Mouse (Mus musculus): ENCODE data around the gene Kcnmb3. TPM values are rescaled to one million over a fixed set of nuclear protein-coding genes. Genes with fewer than 3 reads are reported as not detected.
"Not testable (repeated sequence)": the region's sequence is repeated elsewhere in the genome, so short reads cannot be mapped to it uniquely, and the experiment has no call there.

The Kcnmb3 gene
- polyA plus RNA-seq, 1 experiment from 2014 or later, result 0.21 TPM

DNA sequence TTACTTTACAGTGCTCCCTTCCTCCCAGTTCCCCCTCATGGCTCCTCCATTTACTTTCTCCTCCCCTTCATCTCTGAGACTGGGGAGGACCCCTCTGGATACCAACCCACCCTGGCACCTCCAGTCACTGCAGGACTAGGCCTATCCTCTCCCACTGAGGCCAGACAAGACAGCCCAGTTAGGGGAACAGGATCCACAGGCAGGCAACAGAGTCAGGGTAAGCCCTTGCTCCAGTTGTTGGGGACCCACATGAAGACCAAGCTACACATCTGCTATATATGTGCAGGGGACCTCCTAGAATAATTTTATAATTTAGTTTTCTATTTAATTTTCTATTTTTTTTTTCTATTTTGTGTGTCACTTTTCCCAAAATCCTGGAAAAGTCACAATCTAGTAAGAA, 62.7 kb downstream of the Kcnmb3 start:
- not testable (repeated sequence) for H3K4me2 ChIP-seq (ENCODE audit: low read depth, low read length, severe bottlenecking); H3K9ac ChIP-seq (ENCODE audit: low read length); H3K27me3 ChIP-seq (ENCODE audit: control insufficient read depth, insufficient read depth, low read length); H3K4me1 ChIP-seq (replicated peaks; ENCODE audit: control insufficient read depth, insufficient read depth, low read length); H3K36me3 ChIP-seq (ENCODE audit: control insufficient read depth, insufficient read depth, low read length); H3K9me3 ChIP-seq (ENCODE audit: control insufficient read depth, low read length); H3K27ac ChIP-seq (ENCODE audit: low read depth, low read length); ATAC-seq (replicated peaks; ENCODE audit: low FRiP score); DNase-seq (ENCODE audit: low spot score); H3K4me3 ChIP-seq (ENCODE audit: low read depth, low read length)

DNA sequence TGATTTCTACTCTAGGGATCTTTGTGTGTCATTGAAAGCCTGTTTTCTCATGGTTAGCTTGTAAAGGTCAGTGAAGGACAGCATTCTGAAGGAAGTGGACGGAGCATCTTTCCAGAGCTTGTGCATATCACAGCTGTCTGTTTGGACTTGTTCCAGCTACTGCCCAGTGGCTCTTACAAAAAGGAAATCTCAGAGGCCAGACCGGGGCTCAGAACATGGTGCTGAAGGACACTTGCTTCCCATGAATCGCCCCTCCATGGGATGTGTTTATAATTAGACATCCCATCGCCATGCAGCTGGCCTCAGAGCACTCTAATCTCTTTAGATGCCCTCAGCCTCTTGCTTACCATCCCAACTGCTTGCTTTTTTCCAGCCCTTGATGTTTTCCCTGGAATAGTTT, 63.1 kb downstream of the Kcnmb3 start:
- Histone ChIP-seq H3K4me1 (replicated peaks; ENCODE audit: control insufficient read depth, insufficient read depth, low read length) (no peaks in the 10 kb centered on the region), H3K36me3 (ENCODE audit: control insufficient read depth, insufficient read depth, low read length) (no peaks in the 10 kb centered on the region), H3K27me3 (ENCODE audit: control insufficient read depth, insufficient read depth, low read length) (no peaks in the 10 kb centered on the region), H3K4me3 (ENCODE audit: low read depth, low read length) (no peak overlapping the region), H3K27ac (ENCODE audit: low read depth, low read length) (no peak overlapping the region), H3K4me2 (ENCODE audit: low read depth, low read length, severe bottlenecking) (no peak overlapping the region), H3K9me3 (ENCODE audit: control insufficient read depth, low read length) (peaks cover 3% of the 10 kb centered on the region; the same call in 1 of the 2 replicates), H3K9ac (ENCODE audit: low read length) (no peak overlapping the region)
- 85% methylated on average over 4 of the region's 4 CpGs for WGBS
- ATAC-seq (replicated peaks; ENCODE audit: low FRiP score) (no peak), DNase-seq (ENCODE audit: low spot score) (no peak)

DNA sequence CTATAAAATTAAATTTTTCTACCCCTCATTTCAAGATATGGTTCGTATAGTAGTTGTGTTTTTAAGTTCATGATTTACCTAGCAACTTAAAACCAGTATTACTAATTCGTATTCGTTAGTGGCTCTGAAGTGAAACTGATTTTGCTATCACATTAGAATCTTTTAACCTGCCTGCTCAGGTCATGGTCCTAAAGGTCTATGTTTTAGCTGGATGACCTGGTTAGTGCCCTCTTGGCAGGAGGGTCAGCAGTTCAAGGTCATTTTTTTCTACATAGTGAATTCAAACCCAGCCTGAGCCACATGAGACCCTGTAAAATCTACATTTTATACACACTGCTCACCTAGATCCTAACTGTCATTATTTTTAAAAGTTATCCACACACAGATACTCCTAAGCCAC, 63.7 kb downstream of the Kcnmb3 start:
- Histone ChIP-seq H3K27me3 (ENCODE audit: control insufficient read depth, insufficient read depth, low read length) (no peaks in the 10 kb centered on the region), H3K4me1 (replicated peaks; ENCODE audit: control insufficient read depth, insufficient read depth, low read length) (no peaks in the 10 kb centered on the region), H3K27ac (ENCODE audit: low read depth, low read length) (no peak overlapping the region), H3K36me3 (ENCODE audit: control insufficient read depth, insufficient read depth, low read length) (no peaks in the 10 kb centered on the region), H3K4me2 (ENCODE audit: low read depth, low read length, severe bottlenecking) (no peak overlapping the region), H3K9me3 (ENCODE audit: control insufficient read depth, low read length) (peaks cover 3% of the 10 kb centered on the region; the same call in 1 of the 2 replicates), H3K9ac (ENCODE audit: low read length) (no peak overlapping the region), H3K4me3 (ENCODE audit: low read depth, low read length) (no peak overlapping the region)
- ATAC-seq (replicated peaks; ENCODE audit: low FRiP score) (no peak), DNase-seq (ENCODE audit: low spot score) (no peak)
- 94% methylated on average over 3 of the region's 3 CpGs for WGBS

DNA sequence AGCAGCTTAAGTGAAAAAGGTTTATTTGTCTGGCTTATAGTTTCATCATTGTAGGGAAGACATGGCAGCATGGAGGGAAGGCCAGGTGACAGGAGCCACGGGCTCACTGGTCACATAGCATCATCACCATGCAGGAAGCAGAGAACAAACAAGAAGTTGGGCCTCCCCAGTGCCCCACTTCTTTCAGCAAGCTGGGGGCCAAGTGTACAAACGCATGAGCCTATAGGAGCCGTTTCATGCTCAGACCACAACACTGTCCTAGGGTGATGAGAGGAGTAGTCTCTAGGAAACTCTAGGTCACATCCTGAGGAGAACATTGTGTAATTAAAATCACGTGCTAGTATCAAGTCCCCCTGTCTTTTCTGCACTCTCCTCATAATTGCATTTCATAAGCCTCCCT, 64.3 kb downstream of the Kcnmb3 start:
- H3K36me3 ChIP-seq (ENCODE audit: control insufficient read depth, insufficient read depth, low read length), result no peaks in the 10 kb centered on the region
- no peaks in the 10 kb centered on the region for H3K27me3 ChIP-seq (ENCODE audit: control insufficient read depth, insufficient read depth, low read length)
- H3K9ac ChIP-seq (ENCODE audit: low read length), result no peak overlapping the region
- H3K4me1 ChIP-seq (replicated peaks; ENCODE audit: control insufficient read depth, insufficient read depth, low read length), result no peaks in the 10 kb centered on the region
- peaks cover 3% of the 10 kb centered on the region; the same call in 1 of the 2 replicates for H3K9me3 ChIP-seq (ENCODE audit: control insufficient read depth, low read length)
- DNase-seq (ENCODE audit: low spot score), result no peak
- H3K4me3 ChIP-seq (ENCODE audit: low read depth, low read length), result no peak overlapping the region
- H3K4me2 ChIP-seq (ENCODE audit: low read depth, low read length, severe bottlenecking), result no peak overlapping the region
- 84% methylated on average over 4 of the region's 4 CpGs for WGBS
- H3K27ac ChIP-seq (ENCODE audit: low read depth, low read length), result no peak overlapping the region
- no peak for ATAC-seq (replicated peaks; ENCODE audit: low FRiP score)

Other genes with a start within 250 kb of the Kcnmb3 start
- gene Zmat3, start 126.2 kb downstream of the Kcnmb3 start, polyA plus RNA-seq (2014; fragmentation: Nextera tagmentation; extraction: Ambion mirVana), result 10.8 and 11.5 TPM in 2 replicates
- 14.2 and 16.1 TPM in 2 replicates for gene Pik3ca, start 94.6 kb downstream of the Kcnmb3 start, polyA plus RNA-seq (2014; fragmentation: Nextera tagmentation; extraction: Ambion mirVana)
- 47.0 and 56.9 TPM in 2 replicates for gene Zfp639, start 18.0 kb upstream of the Kcnmb3 start, polyA plus RNA-seq (2014; fragmentation: Nextera tagmentation; extraction: Ambion mirVana)
- gene Mfn1, start 37.2 kb upstream of the Kcnmb3 start, polyA plus RNA-seq (2014; fragmentation: Nextera tagmentation; extraction: Ambion mirVana), result 35.9 and 38.6 TPM in 2 replicates
- gene Gnb4, start 124.4 kb upstream of the Kcnmb3 start, polyA plus RNA-seq (2014; fragmentation: Nextera tagmentation; extraction: Ambion mirVana), result 35.5 and 45.6 TPM in 2 replicates
- 276 and 280 TPM in 2 replicates for gene Actl6a, start 214.1 kb upstream of the Kcnmb3 start, polyA plus RNA-seq (2014; fragmentation: Nextera tagmentation; extraction: Ambion mirVana)
- gene Ndufb5, start 244.8 kb upstream of the Kcnmb3 start, polyA plus RNA-seq (2014; fragmentation: Nextera tagmentation; extraction: Ambion mirVana), result 248 and 270 TPM in 2 replicates
- 40.4 and 43.7 TPM in 2 replicates for gene Mrpl47, start 245.4 kb upstream of the Kcnmb3 start, polyA plus RNA-seq (2014; fragmentation: Nextera tagmentation; extraction: Ambion mirVana)